Mouse (Mus musculus) stomach, postnatal 0 days (tissue): Measurements from ENCODE around the gene Lrrc8e.

Experiments used
- CTCF ChIP-seq: IDR thresholded peaks from 2 replicates; pipeline ENCODE4 v1.5.1; 2016; ENCODE audit warnings: antibody characterized with exemption, low read depth, mild to moderate bottlenecking, moderate library complexity
- EP300 ChIP-seq: optimal IDR thresholded peaks from 2 replicates; pipeline ENCODE3; 2016; ENCODE audit warnings: antibody characterized with exemption

DNA sequence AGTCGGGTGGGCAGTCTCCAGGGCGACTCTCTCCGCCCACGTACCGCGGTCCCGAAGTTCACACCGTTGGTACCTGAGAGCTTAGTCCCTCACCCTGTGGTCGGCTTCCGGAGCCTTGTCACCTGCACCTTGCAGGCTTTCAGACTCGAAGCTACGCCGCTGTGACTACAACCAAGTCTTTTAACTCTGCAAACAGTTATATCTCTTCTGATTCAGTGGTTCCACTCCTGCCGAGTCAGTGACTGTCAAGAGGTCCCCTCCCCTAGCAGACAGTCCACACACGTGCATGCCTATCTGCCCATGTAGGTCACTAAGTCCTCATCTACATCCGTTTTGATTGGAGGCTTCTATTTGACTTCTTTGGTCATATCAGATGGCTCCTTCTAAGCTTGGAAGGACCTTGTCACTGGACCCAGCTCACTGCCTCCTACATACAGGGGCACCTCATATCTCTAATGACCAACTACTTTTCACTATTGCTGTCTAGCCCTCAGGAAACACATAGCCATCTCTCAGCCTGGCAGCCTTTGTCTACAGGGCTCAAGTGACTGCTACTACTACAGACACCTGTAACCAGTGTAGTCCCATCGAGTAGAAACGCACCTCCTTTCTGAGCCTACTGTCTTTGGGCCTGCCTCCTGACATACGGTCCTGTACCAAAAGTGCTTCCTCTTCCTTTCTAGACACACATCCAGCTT, 12.7 kb downstream of the Lrrc8e start:
- TF ChIP-seq EP300 (no peak), CTCF (no peak)
